Mouse (Mus musculus) ES-Bruce4 (cell line): ENCODE measurements at regions not wholly inside any gene's neighbourhood (a gene's known extent, or its start where the extent isn't known, plus 50 kb on each side); places are given as distances from the start of the nearest gene placed in this dataset.

Experiments used
- H3K27ac ChIP-seq: 2 replicates; pipeline ENCODE4 v1.5.1; 2012; ENCODE audit warnings: low read length, inconsistent platforms; ENCODE audit not compliant: insufficient read depth
- H3K27me3 ChIP-seq: 2 replicates; pipeline ENCODE4 v1.6.1; 2012; ENCODE audit warnings: mild to moderate bottlenecking, low read length, inconsistent platforms; ENCODE audit not compliant: control insufficient read depth, poor library complexity, insufficient read depth, severe bottlenecking
- H3K36me3 ChIP-seq: 2 replicates; pipeline ENCODE4 v1.6.1; 2012; ENCODE audit warnings: inconsistent platforms, mild to moderate bottlenecking, low read length, moderate library complexity; ENCODE audit not compliant: control insufficient read depth, poor library complexity, insufficient read depth, severe bottlenecking
- H3K4me1 ChIP-seq: one replicate; pipeline ENCODE4 v1.8.1; 2011; ENCODE audit warnings: low read length; ENCODE audit not compliant: control insufficient read depth, insufficient read depth
- H3K4me3 ChIP-seq: 2 replicates; pipeline ENCODE4 v1.5.1; 2011; ENCODE audit warnings: low read depth, mild to moderate bottlenecking, low read length
- H3K9ac ChIP-seq: 2 replicates; pipeline ENCODE4 v1.6.1; 2012; ENCODE audit warnings: low read depth, mild to moderate bottlenecking, inconsistent platforms; ENCODE audit not compliant: poor library complexity, severe bottlenecking
- H3K9me3 ChIP-seq: replicated peaks from 2 replicates; pipeline ENCODE4 v1.6.1; 2012; ENCODE audit warnings: mild to moderate bottlenecking, low read length, inconsistent platforms; ENCODE audit not compliant: control insufficient read depth, poor library complexity, insufficient read depth, severe bottlenecking
- CTCF ChIP-seq: IDR thresholded peaks from one replicate; pipeline ENCODE4 v1.8.1; 2011; ENCODE audit warnings: low read depth, low read length
- EP300 ChIP-seq: IDR thresholded peaks from 2 replicates; pipeline ENCODE4 v1.6.1; 2011; ENCODE audit warnings: low read depth, low read length; ENCODE audit not compliant: insufficient read depth
- POLR2A ChIP-seq: IDR thresholded peaks from one replicate; pipeline ENCODE4 v1.8.1; 2011; ENCODE audit warnings: low read length; ENCODE audit not compliant: insufficient read depth

- no peak overlapping the region for H3K4me3 ChIP-seq
- H3K36me3 ChIP-seq = no peaks in the 10 kb centered on the region
- H3K9me3 ChIP-seq = no peaks in the 10 kb centered on the region
- no peak for TF ChIP-seq POLR2A
- no peak for TF ChIP-seq CTCF
- TF ChIP-seq EP300 = no peak
- no peak overlapping the region for H3K27ac ChIP-seq
- no peak overlapping the region for H3K9ac ChIP-seq
- no peaks in the 10 kb centered on the region for H3K4me1 ChIP-seq
- no peaks in the 10 kb centered on the region for H3K27me3 ChIP-seq
Measured at GRCm38 (mm10) chr17:9292296-9292695, 129.6 kb upstream of the Gm17728 start.

- no peak for TF ChIP-seq POLR2A
- TF ChIP-seq CTCF = no peak
- no peak for TF ChIP-seq EP300
- no peak overlapping the region for H3K9ac ChIP-seq
- H3K27ac ChIP-seq = no peak overlapping the region
- no peak overlapping the region for H3K4me3 ChIP-seq
- no peaks in the 10 kb centered on the region for H3K36me3 ChIP-seq
- H3K9me3 ChIP-seq = no peaks in the 10 kb centered on the region
- H3K4me1 ChIP-seq = no peaks in the 10 kb centered on the region
- no peaks in the 10 kb centered on the region for H3K27me3 ChIP-seq
Measured at GRCm38 (mm10) chr17:9296371-9296770, 125.5 kb upstream of the Gm17728 start.

- no peak overlapping the region for H3K27ac ChIP-seq
- no peaks in the 10 kb centered on the region for H3K36me3 ChIP-seq
- H3K4me3 ChIP-seq = no peak overlapping the region
- TF ChIP-seq EP300 (no peak), CTCF (no peak), POLR2A (no peak)
- H3K9me3 ChIP-seq = no peaks in the 10 kb centered on the region
- H3K4me1 ChIP-seq = no peaks in the 10 kb centered on the region
- H3K27me3 ChIP-seq = no peaks in the 10 kb centered on the region
- no peak overlapping the region for H3K9ac ChIP-seq
Measured at GRCm38 (mm10) chr17:9298231-9298630, 123.6 kb upstream of the Gm17728 start.

- no peaks in the 10 kb centered on the region for H3K9me3 ChIP-seq
- H3K4me1 ChIP-seq = no peaks in the 10 kb centered on the region
- H3K27me3 ChIP-seq = no peaks in the 10 kb centered on the region
- H3K36me3 ChIP-seq = no peaks in the 10 kb centered on the region
- H3K27ac ChIP-seq = no peak overlapping the region
- no peak overlapping the region for H3K9ac ChIP-seq
- H3K4me3 ChIP-seq = no peak overlapping the region
- TF ChIP-seq EP300 (no peak), CTCF (no peak), POLR2A (no peak)
Measured at GRCm38 (mm10) chr17:9301101-9301501, 120.8 kb upstream of the Gm17728 start.

- no peak overlapping the region for H3K9ac ChIP-seq
- H3K4me1 ChIP-seq = no peaks in the 10 kb centered on the region
- H3K27ac ChIP-seq = no peak overlapping the region
- TF ChIP-seq EP300 = no peak
- no peak for TF ChIP-seq POLR2A
- TF ChIP-seq CTCF = no peak
- no peaks in the 10 kb centered on the region for H3K36me3 ChIP-seq
- H3K27me3 ChIP-seq = no peaks in the 10 kb centered on the region
- H3K9me3 ChIP-seq = no peaks in the 10 kb centered on the region
- no peak overlapping the region for H3K4me3 ChIP-seq
Measured at GRCm38 (mm10) chr17:9308507-9308906, 113.4 kb upstream of the Gm17728 start.

GRCm38 (mm10) chr17:9322772-9323171 is 99.1 kb upstream of the Gm17728 start:
- Histone ChIP-seq H3K27me3 (no peaks in the 10 kb centered on the region), H3K27ac (no peak overlapping the region), H3K9ac (no peak overlapping the region), H3K9me3 (no peaks in the 10 kb centered on the region), H3K4me1 (no peaks in the 10 kb centered on the region), H3K36me3 (no peaks in the 10 kb centered on the region), H3K4me3 (no peak overlapping the region)
- no peak for TF ChIP-seq EP300
- no peak for TF ChIP-seq CTCF
- TF ChIP-seq POLR2A = no peak
